Mouse (Mus musculus): ENCODE data around the gene Gm42417.

DNA sequence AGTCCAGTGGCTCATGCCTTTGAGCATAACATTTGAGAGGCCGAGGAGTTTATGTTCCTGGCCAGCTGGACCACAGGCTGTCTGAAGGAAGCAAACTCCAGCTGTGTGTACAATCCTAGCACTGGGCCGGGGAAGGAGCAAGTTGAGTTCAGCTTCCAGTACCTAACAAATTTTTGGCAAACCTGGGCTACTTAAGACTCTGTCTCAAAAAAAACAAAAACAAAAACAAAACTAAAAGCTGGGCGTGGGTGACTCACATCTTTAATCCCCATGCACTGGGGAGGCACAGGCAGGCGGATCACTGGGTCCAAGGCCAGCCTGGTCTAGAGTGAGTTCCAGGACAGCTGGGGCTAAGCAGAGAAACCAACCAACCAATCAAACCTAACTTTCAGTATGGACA is 29.5 kb upstream of the Gm42417 start:
- TF ChIP-seq CEBPB (IDR thresholded peaks at IDR 0.05; ENCODE audit: low read depth) (no peak), CTCF (IDR thresholded peaks at IDR 0.05; ENCODE audit: control insufficient read depth, insufficient read depth, insufficient read length) (no peak), MAX (IDR thresholded peaks at IDR 0.05) (no peak), USF1 (IDR thresholded peaks at IDR 0.05; ENCODE audit: low read depth) (no peak), MYOG (IDR thresholded peaks at IDR 0.05; ENCODE audit: control insufficient read depth, extremely low read depth, insufficient read length) (no peak), FOSL1 (IDR thresholded peaks at IDR 0.05; ENCODE audit: insufficient read depth, low read length, poor library complexity, severe bottlenecking) (no peak)
